ENCODE assay signal across 16 mouse cellular contexts in genomic region chr2:62271840-62272239, GRCm38 (mm10).
DNase-seq lines count a peak whose midpoint lies in the region; TF ChIP-seq lines count a peak whose summit lies in the region.
"Had no signal": no experiment of that assay in that cellular context is flagged by ENCODE, and none has a peak within 500 bp of the region (broad histone marks: within the 10 kb centered on the region; RNA-seq: fewer than 3 reads in every experiment).

No protein-coding gene starts in this region.

- H3K36me3 ChIP-seq in MEL (ENCODE audit: control insufficient read depth in 1 of 2, insufficient read depth in 2 of 2, low read length in 2 of 2): peaks cover 0 to 4% of the 10 kb centered on the region in 2 experiments; a peak in 2 of 4 replicates
- H3K36me3 ChIP-seq: G1E had no signal

- H3K9me3 ChIP-seq in MEL (replicated peaks; ENCODE audit: insufficient read depth, low read length): no peaks in the 10 kb centered on the region
- H3K9me3 ChIP-seq: G1E had no signal

- H3K27ac ChIP-seq in MEL (ENCODE audit: control insufficient read depth, low read depth, low read length): no peak overlapping the region

- TF ChIP-seq POLR2A in MEL (IDR thresholded peaks at IDR 0.05; ENCODE audit: control insufficient read depth in 1 of 2, insufficient read depth in 1 of 2, low read depth in 1 of 2, low read length in 2 of 2, poor library complexity in 1 of 2): no peak

- no peak for TF ChIP-seq EP300 in MEL (IDR thresholded peaks at IDR 0.05; ENCODE audit: low read depth in 1 of 2, low read length in 2 of 2)

- no peak for TF ChIP-seq CTCF in MEL (IDR thresholded peaks at IDR 0.05 in 2 of 3, conservative IDR thresholded peaks at IDR 0.05 in 1 of 3; ENCODE audit: control insufficient read depth in 1 of 3, insufficient read depth in 1 of 3, low read depth in 2 of 3, low read length in 3 of 3, poor library complexity in 1 of 3, severe bottlenecking in 1 of 3)

- H3K4me1 ChIP-seq in MEL (ENCODE audit: control insufficient read depth in 1 of 2, insufficient read depth in 2 of 2, low read length in 2 of 2): peaks cover 0 to 3% of the 10 kb centered on the region in 2 experiments; a peak in 1 of 4 replicates

- H3K79me2 ChIP-seq in MEL (ENCODE audit: control insufficient read depth, insufficient read depth, low read length, poor library complexity): no peaks in the 10 kb centered on the region

- H3K4me3 ChIP-seq in MEL (ENCODE audit: control insufficient read depth in 1 of 2, insufficient read depth in 1 of 2, low read depth in 2 of 2, low read length in 2 of 2): no peak overlapping the region

- no peak for DNase-seq in MEL (ENCODE audit: low read depth, low spot score)
- DNase-seq in kidney, adult 11 months: no peak
- DNase-seq: adrenal gland, adult 2 months; adrenal gland, adult 8-10 months; adrenal gland, postnatal 10 days; adrenal gland, postnatal 14 days; adrenal gland, postnatal 25 days; adrenal gland, postnatal 36 days; B cell, adult 2 months; cerebellum, adult 11 months; cerebellum, adult 11-12 months; cerebellum, adult 18-20 months; cerebellum, adult 2 months; cerebellum, adult 8-10 months had no signal

- TF ChIP-seq RAD21 in MEL (IDR thresholded peaks at IDR 0.05; ENCODE audit: low read depth, low read length): no peak

- H3K27me3 ChIP-seq in MEL (ENCODE audit: control insufficient read depth in 1 of 2, insufficient read depth in 2 of 2, low read length in 2 of 2): no peaks in the 10 kb centered on the region; a peak in 1 of 4 replicates
- H3K27me3 ChIP-seq: CH12.LX had no signal

- no peak overlapping the region for H3K9ac ChIP-seq in MEL (ENCODE audit: control insufficient read depth, low read depth, low read length, poor library complexity, severe bottlenecking)

TF ChIP-seq in MEL, 35 proteins besides CTCF, POLR2A, EP300 and RAD21:
- no peak for TF ChIP-seq ETS1 (IDR thresholded peaks at IDR 0.05; ENCODE audit: low read depth, low read length)
- no peak for TF ChIP-seq ELF1 (IDR thresholded peaks at IDR 0.05; ENCODE audit: low read depth, low read length)
- TF ChIP-seq TAL1 (IDR thresholded peaks at IDR 0.05; ENCODE audit: low read length): no peak
- no peak for TF ChIP-seq UBTF (IDR thresholded peaks at IDR 0.05; ENCODE audit: borderline replicate concordance, insufficient read depth, low read depth, low read length)
- TF ChIP-seq MYC (IDR thresholded peaks at IDR 0.05; ENCODE audit: low read depth, low read length): peak; percentile 70
- TF ChIP-seq NELFE (IDR thresholded peaks at IDR 0.05; ENCODE audit: low read depth, low read length): no peak
- no peak for TF ChIP-seq KAT2A (conservative IDR thresholded peaks at IDR 0.05; ENCODE audit: low read depth, low read length)
- TF ChIP-seq USF1 (IDR thresholded peaks at IDR 0.05; ENCODE audit: low read depth, low read length): no peak
- TF ChIP-seq POLR2AphosphoS5 (IDR thresholded peaks at IDR 0.05; ENCODE audit: borderline replicate concordance, low read depth, low read length): no peak
- peak; percentile 70 for TF ChIP-seq MAX (IDR thresholded peaks at IDR 0.05; ENCODE audit: low read length)
- TF ChIP-seq ZC3H11A (IDR thresholded peaks at IDR 0.05; ENCODE audit: low read depth, low read length): no peak
- no peak for TF ChIP-seq HCFC1 (IDR thresholded peaks at IDR 0.05; ENCODE audit: low read depth, low read length)
- TF ChIP-seq MAFK (IDR thresholded peaks at IDR 0.05; ENCODE audit: borderline replicate concordance, low read depth, low read length): no peak
- TF ChIP-seq POLR2AphosphoS2 (IDR thresholded peaks at IDR 0.05; ENCODE audit: low read length): no peak
- no peak for TF ChIP-seq CHD2 (IDR thresholded peaks at IDR 0.05; ENCODE audit: low read length)
- no peak for TF ChIP-seq SIN3A (IDR thresholded peaks at IDR 0.05; ENCODE audit: low read length)
TF ChIP-seq in MEL: peak in this region for 2.
